Mouse (Mus musculus) neural tube, embryonic 15.5 days (tissue): ENCODE data around the gene Akt2. TPM values are rescaled to one million over a fixed set of nuclear protein-coding genes. Genes with fewer than 3 reads are reported as not detected.

Experiments
- ATAC-seq: fragments of 200-750 bp; cut with Nextera tagmentation; 2 replicates; pipeline ENCODE4 v1.8.0; 2017; ENCODE audit warnings: mild to moderate bottlenecking, moderate TSS enrichment, moderate library complexity; ENCODE audit not compliant: low FRiP score
- H3K27ac ChIP-seq: fragments of 300-500 bp; sonication (generic); replicated peaks from 2 replicates; pipeline ENCODE4 v1.5.1; 2015; ENCODE audit warnings: mild to moderate bottlenecking, inconsistent platforms
- H3K27me3 ChIP-seq: fragments of 300-500 bp; sonication (generic); replicated peaks from 2 replicates; pipeline ENCODE4 v1.6.1; 2015; ENCODE audit warnings: inconsistent platforms
- H3K36me3 ChIP-seq: fragments of 300-500 bp; sonication (generic); 2 replicates; pipeline ENCODE4 v1.6.1; 2015; ENCODE audit warnings: inconsistent platforms
- H3K4me1 ChIP-seq: fragments of 300-500 bp; sonication (generic); 2 replicates; pipeline ENCODE4 v1.6.1; 2015; ENCODE audit warnings: inconsistent platforms
- H3K4me2 ChIP-seq: fragments of 300-500 bp; sonication (generic); 2 replicates; pipeline ENCODE4 v1.6.1; 2015; ENCODE audit warnings: inconsistent platforms, mild to moderate bottlenecking, moderate library complexity
- H3K4me3 ChIP-seq: fragments of 300-500 bp; sonication (generic); replicated peaks from 2 replicates; pipeline ENCODE4 v1.5.1; 2015; ENCODE audit warnings: mild to moderate bottlenecking, inconsistent platforms
- H3K9ac ChIP-seq: fragments of 300-500 bp; sonication (generic); replicated peaks from 2 replicates; pipeline ENCODE4 v1.6.1; 2015; ENCODE audit warnings: mild to moderate bottlenecking, inconsistent platforms
- H3K9me3 ChIP-seq: fragments of 300-500 bp; sonication (generic); replicated peaks from 2 replicates; pipeline ENCODE4 v1.6.1; 2016; ENCODE audit warnings: inconsistent platforms
- WGBS: fragments of 180-500 bp; shearing (Covaris S2); methylation state at CpG from one replicate; pipeline ENCODE4 v1.1.7; 2015; ENCODE audit warnings: mixed read lengths; 5-methylcytosine and 5-hydroxymethylcytosine counted together
- polyA plus RNA-seq: library from polyadenylated mRNA; unstranded; fragments of >200 nt; fragmentation: Nextera tagmentation; extraction: Ambion mirVana; gene quantifications from 2 replicates; pipeline ENCODE4 v1.2.1, GENCODE M21; 2015

The Akt2 gene
- polyA plus RNA-seq = 52.0 and 59.7 TPM in 2 replicates

DNA sequence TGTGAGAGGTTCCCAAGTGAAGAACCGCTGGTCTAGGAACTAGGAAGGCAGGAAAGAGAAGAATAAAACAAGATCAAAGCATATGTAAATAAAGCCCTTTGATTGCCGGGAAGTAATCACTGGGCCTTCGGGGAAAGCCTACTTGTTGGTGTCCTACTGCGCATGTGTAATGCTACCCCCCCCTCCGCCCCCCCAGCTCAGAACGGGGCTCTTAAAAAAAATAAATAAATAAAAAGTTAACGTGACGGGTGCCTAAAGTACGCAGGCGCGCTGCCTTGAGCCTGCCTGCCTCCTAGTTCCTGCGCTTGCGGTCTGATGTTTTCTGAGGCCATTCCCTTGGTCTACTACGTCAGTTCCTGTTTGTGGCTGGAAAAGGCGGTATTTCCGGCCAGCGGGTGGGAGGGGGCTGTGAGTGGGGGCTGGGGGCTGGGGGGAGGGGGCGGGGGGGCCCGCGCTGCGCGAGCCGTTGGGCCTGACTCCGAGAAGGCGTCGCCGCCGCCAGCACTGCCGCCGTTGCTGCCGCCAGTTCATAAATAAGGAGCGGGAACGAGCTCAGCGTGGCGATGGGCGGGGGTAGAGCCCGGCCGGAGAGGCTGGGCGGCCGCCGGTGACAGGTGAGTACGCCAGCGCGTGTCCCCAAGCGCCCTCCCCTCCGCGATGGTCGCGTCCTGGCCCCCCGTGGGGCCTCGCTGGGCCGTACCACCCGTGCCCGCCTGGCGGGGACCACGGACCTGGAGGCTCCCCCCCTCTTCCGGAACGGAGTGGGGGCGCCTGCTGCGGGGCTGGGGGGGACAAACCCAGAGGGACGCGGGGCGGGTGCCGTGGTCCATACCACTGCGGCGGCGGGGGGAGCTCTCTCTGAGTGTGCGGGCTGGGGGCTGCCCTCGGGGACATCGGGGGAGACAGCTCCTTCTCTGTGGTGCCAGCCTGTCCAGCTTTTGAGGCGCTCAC is at the start of gene Akt2:
Gene Akt2 (plus strand): TSS at position 287 of the 951 bp plus-strand sequence.
- peak; percentile 95 for ATAC-seq
- H3K36me3 ChIP-seq = no peaks in the 10 kb centered on the region
- peak within 1 kb of the TSS; percentile 68 for H3K4me3 ChIP-seq
- H3K9ac ChIP-seq = peak within 1 kb of the TSS; percentile 84
- no peaks in the 10 kb centered on the region for H3K27me3 ChIP-seq
- H3K4me2 ChIP-seq = peak within 1 kb of the TSS; percentile 75
- H3K27ac ChIP-seq = peak within 1 kb of the TSS; percentile 100
- 1% methylated on average over 58 of the region's 71 CpGs for WGBS
- no peaks in the 10 kb centered on the region for H3K9me3 ChIP-seq
- H3K4me1 ChIP-seq = peaks cover 25% of the 10 kb centered on the region

DNA sequence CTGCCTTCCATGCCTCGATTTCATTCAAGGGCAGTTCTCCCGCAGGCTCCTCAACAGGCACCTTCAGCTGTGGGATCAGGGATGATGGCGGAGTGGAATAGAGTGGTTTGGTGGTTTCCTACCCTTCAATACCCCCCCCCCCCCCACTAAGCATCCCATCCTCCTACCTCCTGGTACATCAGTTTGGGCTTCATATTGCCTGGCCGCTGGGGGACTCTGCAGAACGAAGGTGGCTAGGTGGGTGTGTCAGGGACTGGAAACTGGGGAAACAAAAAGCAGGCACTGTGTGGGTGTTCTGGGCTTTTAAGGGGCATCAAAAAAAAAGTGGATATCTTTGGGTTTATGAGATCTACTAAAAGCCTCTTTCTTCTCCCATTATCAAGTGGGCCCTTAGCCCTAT is 49.4 kb upstream of the Akt2 start:
- Histone ChIP-seq H3K9ac (peak overlapping the region; percentile 74), H3K27ac (0 out of 2 replicates have a peak overlapping the region, but pooled peaks have one; percentile 58), H3K4me2 (peak overlapping the region; percentile 89), H3K27me3 (no peaks in the 10 kb centered on the region), H3K4me1 (peaks cover 20% of the 10 kb centered on the region), H3K36me3 (peaks cover 31% of the 10 kb centered on the region), H3K9me3 (no peaks in the 10 kb centered on the region), H3K4me3 (peak overlapping the region; percentile 62)
- 59% methylated on average over 5 of the region's 5 CpGs for WGBS
- no peak for ATAC-seq

GRCm38 (mm10) chr7:27542392-27543033 is 48.8 kb upstream of the Akt2 start:
- H3K9ac ChIP-seq = peak overlapping the region; percentile 74
- peak overlapping the region; percentile 62 for H3K4me3 ChIP-seq
- H3K9me3 ChIP-seq = no peaks in the 10 kb centered on the region
- peak overlapping the region; percentile 89 for H3K4me2 ChIP-seq
- H3K36me3 ChIP-seq = peaks cover 25% of the 10 kb centered on the region
- 2% methylated on average over 30 of the region's 30 CpGs for WGBS
- H3K4me1 ChIP-seq = peaks cover 20% of the 10 kb centered on the region
- H3K27ac ChIP-seq = peak overlapping the region; percentile 58
- H3K27me3 ChIP-seq = no peaks in the 10 kb centered on the region
- peak; percentile 95 for ATAC-seq

GRCm38 (mm10) chr7:27543065-27543464 is 48.3 kb upstream of the Akt2 start:
- Histone ChIP-seq H3K27me3 (no peaks in the 10 kb centered on the region), H3K27ac (peak overlapping the region; percentile 49; the same call in 1 of the 2 replicates), H3K9me3 (no peaks in the 10 kb centered on the region), H3K9ac (peak overlapping the region; percentile 74), H3K36me3 (peaks cover 19% of the 10 kb centered on the region), H3K4me3 (peak overlapping the region; percentile 62), H3K4me1 (peaks cover 20% of the 10 kb centered on the region), H3K4me2 (peak overlapping the region; percentile 89)
- ATAC-seq = peak; percentile 3; the same call in 1 of the 2 replicates
- whole genome bisulfite sequencing = 56% methylated on average over 6 of the region's 6 CpGs

DNA sequence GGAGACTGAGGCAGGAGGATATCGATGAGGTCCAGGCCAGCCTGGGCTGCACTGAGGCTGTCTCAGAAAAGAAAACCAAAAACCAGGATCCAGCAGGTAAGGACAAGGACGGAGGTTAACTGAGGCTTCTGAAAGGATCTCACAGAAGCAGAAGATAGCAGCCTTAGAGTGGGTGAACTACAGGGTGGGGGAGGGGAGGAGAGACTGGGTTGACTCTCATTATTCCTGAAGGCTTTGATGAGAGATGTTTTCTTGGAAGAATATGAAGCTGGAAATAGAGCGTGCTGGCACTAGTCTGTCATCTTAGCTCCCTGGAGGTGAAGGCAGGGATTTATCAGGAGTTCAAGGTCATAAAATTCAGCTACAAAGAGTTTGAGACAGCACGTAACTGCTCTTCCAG is 47.5 kb upstream of the Akt2 start:
- H3K4me2 ChIP-seq = no peak overlapping the region
- 85% methylated on average over 4 of the region's 4 CpGs for WGBS
- peaks cover 20% of the 10 kb centered on the region for H3K4me1 ChIP-seq
- no peak overlapping the region for H3K4me3 ChIP-seq
- H3K36me3 ChIP-seq = peaks cover 17% of the 10 kb centered on the region
- no peak for ATAC-seq
- no peaks in the 10 kb centered on the region for H3K27me3 ChIP-seq
- H3K9me3 ChIP-seq = no peaks in the 10 kb centered on the region
- no peak overlapping the region for H3K9ac ChIP-seq
- no peak overlapping the region for H3K27ac ChIP-seq

DNA sequence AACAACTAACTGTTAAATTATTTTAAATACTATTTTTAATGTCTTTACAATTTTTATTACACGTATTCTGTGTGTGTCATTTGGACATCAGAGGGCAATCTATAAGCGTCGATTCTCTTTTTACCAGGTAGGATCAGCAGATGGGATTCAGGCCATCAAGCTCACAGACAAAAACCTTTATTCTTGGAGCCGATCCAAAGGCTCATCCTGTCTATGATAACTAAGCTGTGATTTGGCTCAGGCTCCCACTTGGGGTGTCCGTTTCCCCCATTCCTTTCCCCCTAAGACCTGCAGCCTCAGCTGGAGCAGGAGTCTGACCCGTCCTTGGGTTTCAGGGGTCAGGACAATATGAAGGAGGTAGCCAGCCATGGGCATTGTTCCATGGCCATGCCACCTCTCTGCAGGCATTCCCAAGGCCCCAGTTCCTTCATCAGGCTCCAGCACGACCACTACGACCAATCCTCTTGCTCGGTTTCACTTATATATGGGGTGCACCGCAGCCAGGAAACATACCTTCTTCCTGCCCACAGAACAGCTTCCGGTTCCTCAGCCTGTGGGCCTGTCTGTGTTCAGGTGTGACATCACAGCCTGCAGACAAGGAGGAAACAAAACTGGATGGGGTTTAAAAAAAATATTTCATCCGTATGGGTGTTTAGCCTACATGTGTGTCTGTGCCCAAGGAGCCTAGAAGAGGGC is 46.5 kb upstream of the Akt2 start:
- WGBS = 83% methylated on average over 12 of the region's 12 CpGs
- Histone ChIP-seq H3K36me3 (peaks cover 8% of the 10 kb centered on the region), H3K4me1 (peaks cover 20% of the 10 kb centered on the region), H3K9me3 (no peaks in the 10 kb centered on the region), H3K27ac (no peak overlapping the region), H3K9ac (no peak overlapping the region), H3K27me3 (no peaks in the 10 kb centered on the region), H3K4me3 (no peak overlapping the region), H3K4me2 (no peak overlapping the region)
- no peak for ATAC-seq

DNA sequence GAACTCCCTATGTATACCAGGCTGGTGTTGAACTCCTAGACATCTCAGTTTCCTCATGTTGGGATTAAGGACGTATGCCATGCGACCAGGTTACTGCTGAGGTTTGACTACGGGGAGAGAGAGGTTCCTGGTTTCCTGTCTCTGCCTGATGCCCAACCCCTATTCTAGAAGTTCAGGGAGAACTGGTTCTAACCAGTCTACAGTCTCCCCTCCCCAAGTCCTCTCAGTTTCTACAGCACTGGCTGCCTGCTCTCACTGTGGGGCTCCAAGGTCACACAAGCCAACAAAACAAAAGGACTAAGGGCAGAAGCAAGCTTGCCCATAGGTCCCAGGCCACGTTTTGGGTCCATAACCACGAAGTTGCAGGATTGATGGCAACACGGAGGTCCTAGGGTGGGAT is 41.8 kb upstream of the Akt2 start:
- 82% methylated on average over 6 of the region's 6 CpGs for WGBS
- Histone ChIP-seq H3K4me2 (no peak overlapping the region), H3K4me3 (no peak overlapping the region), H3K36me3 (no peaks in the 10 kb centered on the region), H3K27ac (no peak overlapping the region), H3K9ac (no peak overlapping the region), H3K27me3 (no peaks in the 10 kb centered on the region), H3K4me1 (peaks cover 21% of the 10 kb centered on the region), H3K9me3 (no peaks in the 10 kb centered on the region)
- ATAC-seq = no peak

DNA sequence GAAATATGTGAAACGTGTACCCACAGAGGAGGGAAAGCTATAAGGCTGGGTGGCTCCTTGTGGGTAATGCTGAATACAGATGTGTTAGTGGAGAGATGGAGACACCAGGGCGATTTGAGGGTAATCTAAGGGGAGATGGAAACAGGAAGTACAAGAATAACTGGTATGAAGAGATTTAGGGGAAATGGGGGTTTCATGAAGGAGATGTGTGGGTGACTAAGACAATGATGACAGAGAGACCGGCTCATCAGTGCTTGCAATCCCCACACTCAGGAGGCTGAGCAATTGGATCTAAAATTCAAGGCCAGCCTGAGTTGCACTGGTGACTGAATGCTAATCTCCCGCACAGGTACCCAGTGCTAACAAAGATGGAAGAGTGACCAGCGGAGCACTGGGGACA is 39.3 kb upstream of the Akt2 start:
- peak overlapping the region; percentile 50 for H3K9ac ChIP-seq
- WGBS = 59% methylated on average over 5 of the region's 5 CpGs
- H3K27me3 ChIP-seq = no peaks in the 10 kb centered on the region
- peak overlapping the region; percentile 81 for H3K4me3 ChIP-seq
- peaks cover 32% of the 10 kb centered on the region for H3K4me1 ChIP-seq
- H3K36me3 ChIP-seq = peaks cover 5% of the 10 kb centered on the region; the same call in 1 of the 2 replicates
- ATAC-seq = no peak
- peak overlapping the region; percentile 87 for H3K4me2 ChIP-seq
- H3K9me3 ChIP-seq = no peaks in the 10 kb centered on the region
- 0 out of 2 replicates have a peak overlapping the region, but pooled peaks have one; percentile 63 for H3K27ac ChIP-seq

DNA sequence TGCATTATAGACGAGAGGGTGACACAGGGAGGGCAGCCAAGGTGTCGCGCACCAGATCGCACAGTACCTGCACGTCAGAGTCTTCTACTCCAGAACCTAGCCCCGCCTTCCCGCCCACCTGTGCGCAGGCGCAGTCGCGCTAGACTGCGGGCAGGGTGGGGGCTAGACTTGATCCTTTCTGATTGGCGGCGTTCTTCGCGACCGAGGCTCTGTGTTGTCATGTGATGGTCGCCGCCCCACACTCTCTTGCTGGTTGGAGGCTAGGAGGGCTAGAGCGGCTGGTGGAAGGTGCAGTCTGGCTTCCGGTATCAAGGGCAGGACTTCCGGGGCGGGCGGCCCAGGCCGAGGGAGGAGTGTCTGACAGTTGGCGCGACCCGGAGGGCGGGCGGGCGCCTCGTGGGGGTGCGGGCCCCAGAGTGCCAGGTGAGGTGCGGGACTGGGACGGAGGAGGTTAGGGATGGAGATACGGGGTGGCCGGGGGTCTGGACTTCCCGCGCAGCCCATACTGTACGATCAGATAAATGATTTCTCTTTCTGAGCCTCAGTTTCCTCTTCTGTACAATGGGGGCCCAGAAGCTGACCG is 38.3 kb upstream of the Akt2 start, which contains the start of the genes Pld3 and 2310022A10Rik:
Gene Pld3 (minus strand): TSS at position 288 of the 583 bp plus-strand sequence.
Gene 2310022A10Rik (plus strand): TSS at position 303 of the 583 bp plus-strand sequence.
- H3K9me3 ChIP-seq = no peaks in the 10 kb centered on the region
- H3K27me3 ChIP-seq = no peaks in the 10 kb centered on the region
- H3K27ac ChIP-seq = peak within 1 kb of the TSS; percentile 63; the same call in 1 of the 2 replicates
- peak within 1 kb of the TSS; percentile 82 for H3K9ac ChIP-seq
- H3K4me2 ChIP-seq = peak within 1 kb of the TSS; percentile 87
- under 1% methylated on average over 41 of the region's 41 CpGs for WGBS
- peak; percentile 99 for ATAC-seq
- peaks cover 5% of the 10 kb centered on the region; the same call in 1 of the 2 replicates for H3K36me3 ChIP-seq
- H3K4me3 ChIP-seq = peak within 1 kb of the TSS; percentile 81
- peaks cover 32% of the 10 kb centered on the region for H3K4me1 ChIP-seq

GRCm38 (mm10) chr7:27560291-27560887 is 31.0 kb upstream of the Akt2 start:
- Histone ChIP-seq H3K9me3 (no peaks in the 10 kb centered on the region), H3K4me2 (no peak overlapping the region), H3K27ac (no peak overlapping the region), H3K27me3 (no peaks in the 10 kb centered on the region), H3K4me3 (no peak overlapping the region), H3K9ac (no peak overlapping the region), H3K4me1 (0 out of 2 replicates have a peak, but pooled peaks cover 8% of the 10 kb centered on the region), H3K36me3 (peaks cover 66% of the 10 kb centered on the region)
- WGBS = 80% methylated on average over 8 of the region's 8 CpGs
- no peak for ATAC-seq
